Mouse (Mus musculus) CH12F3 (cell line): Measurements from ENCODE around the gene Zfp286.
"Not testable (repeated sequence)": the region's sequence is repeated elsewhere in the genome, so short reads cannot be mapped to it uniquely, and the experiment has no call there.

ENCODE experiments used
- in situ Hi-C: fragments of 300-500 bp; cut with MboI; formaldehyde crosslinking; loops from 2 replicates; pipeline ENCODE4 v1.14.3; 2020; ENCODE audit warnings: low sequenced_read_pairs

The Zfp286 gene

DNA sequence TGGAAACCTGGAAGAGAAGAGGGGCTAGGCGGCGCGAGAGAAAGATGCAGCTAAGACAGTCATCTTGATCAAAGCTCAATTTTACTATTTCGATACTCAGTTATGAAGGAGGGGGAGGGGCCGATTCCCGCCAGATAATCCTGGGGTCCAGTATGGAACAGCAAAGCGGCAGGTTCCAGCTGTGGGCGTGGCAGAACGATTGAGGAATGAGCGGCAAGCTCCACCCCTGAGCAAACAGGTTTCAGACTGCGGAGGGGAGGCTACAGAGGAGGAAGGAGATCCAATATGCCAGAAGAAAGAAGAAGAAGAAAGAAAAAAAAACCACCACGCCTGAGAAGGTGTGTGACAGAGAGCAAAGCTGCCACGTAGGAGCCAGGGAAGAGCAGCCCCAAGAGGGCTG is 14.9 kb upstream of the Zfp286 start:
- in situ Hi-C loops: no loop called here

DNA sequence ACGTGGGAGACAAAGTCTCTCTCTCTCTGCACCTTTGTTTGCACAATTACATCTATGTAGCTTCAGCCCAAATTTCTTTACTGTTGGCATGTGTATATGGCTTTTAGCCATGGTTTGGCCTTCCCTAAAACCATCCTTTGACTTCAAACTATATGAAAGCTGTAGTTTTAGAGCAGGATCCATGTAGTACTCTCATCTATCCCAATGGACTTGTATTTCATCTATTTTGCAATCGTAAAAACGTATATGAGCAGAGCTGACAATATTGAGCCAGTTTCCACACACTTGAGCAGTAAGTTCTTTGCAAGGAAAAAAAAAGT is 315 bp upstream of the Zfp286 start:
- in situ Hi-C loops: no loop called here

DNA sequence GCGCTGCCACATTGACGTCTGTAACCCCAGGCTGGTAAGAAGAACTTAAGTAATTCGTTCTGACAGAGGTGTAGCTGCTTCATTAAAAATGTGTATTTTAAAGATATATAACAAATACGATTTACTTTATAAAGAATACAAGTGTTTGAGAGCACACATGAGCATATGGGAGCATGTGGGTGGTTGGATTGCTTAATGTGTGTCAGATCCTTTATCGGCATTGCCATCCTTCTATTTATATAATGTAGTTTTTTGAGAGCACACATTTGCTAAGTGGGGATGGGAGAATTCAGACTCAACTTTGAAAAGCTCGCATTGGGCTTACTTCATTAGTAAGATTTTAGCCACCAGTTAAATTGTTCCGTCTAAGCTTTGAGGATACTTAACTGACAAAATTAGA is 12.8 kb downstream of the Zfp286 start:
- in situ Hi-C loops: no loop called here

DNA sequence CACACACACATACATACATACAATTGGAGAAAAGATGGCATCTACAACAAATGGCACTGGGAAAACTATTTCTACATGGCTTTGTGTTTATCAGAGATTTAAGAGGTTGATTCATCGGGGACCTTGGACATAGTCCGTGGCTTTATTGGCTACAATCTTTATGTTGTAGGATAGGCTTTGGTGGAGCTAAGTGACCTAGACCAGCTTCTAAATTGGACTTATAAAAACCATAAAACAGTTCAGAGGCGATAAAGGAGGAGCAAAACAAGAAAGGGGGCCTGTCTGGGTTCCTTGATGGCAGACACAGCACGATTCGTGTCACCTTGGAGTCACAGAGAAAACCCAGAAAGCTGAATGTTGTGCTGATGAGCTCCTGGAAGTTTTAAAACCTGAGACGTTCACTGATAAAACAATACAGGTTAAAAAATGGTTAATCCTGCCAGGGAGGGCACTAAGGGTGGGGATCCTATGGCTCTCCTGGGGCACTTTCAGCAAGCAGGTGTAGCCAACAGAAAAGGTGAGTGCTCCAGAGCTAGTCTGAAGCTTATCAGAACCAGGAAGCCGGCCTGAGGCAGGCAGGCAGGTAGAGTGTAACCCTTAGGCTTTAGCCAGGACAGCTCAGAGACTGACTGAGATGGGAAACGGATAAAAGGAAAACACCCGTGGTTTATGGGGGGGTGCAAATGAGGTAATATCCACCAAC is 28.4 kb downstream of the Zfp286 start:
- in situ Hi-C loops: no loop called here

DNA sequence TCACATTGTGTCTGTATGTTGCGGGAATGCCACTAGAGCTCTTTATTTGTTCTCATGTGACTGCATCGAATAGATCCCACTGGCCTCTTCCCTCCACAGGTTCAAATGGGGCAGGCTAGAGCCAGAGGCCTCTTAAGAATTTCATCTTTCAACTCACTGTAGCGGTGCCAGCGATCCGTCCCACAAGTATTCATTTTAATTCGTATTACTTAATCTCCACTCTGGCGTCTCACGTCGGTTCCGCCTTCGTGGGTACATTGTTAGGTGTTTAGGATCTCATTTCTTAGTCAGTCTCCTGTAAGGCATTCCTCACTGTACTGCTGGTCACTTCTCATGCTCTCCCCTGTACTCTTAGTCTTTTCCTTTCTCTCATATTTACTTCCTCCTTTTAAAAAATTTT is 30.8 kb downstream of the Zfp286 start:
- in situ Hi-C loops: loop anchor here (10.0 kb wide), 1 partner anchor 386 kb away; no protein-coding TSS in a partner anchor

DNA sequence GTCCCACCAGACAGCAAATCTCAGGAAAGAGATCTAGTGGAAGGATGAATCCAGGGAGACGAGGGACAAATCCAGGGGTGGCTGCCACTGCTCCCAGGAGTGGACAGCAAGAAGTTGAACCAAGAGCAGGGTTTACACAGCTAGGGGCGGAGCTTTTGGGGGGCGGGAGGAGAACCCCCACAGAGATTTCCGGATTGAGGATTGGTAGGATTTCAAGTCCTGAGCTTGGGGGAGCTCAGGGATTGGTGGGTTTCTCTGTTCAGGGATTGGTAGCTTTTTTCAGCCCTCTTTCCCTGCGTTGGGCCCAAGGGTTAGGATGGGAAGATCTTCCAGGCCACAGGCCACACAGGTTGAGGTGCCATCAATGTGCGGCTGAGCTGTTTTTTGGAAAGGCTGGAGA is 31.4 kb downstream of the Zfp286 start:
- in situ Hi-C loops: loop anchor here (10.0 kb wide), 1 partner anchor 387 kb away; no protein-coding TSS in a partner anchor

DNA sequence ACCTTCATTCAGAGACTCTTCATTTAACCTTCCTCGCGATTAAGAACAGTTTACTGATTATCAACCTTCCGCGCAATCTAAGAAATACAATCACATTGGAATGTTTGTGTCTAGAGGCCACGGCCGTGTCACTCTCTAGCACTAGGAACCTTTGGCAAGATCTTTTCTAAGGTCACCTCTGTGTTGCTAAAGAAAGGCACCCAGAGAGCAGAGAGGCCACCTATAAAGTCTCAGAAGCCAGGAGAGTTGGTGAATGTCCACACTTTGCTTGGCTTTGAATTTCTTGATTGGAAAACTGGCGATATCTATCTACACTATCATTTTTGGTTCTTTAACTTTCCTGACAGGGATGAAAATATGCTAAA is 32.1 kb downstream of the Zfp286 start:
- in situ Hi-C loops: loop anchor here (10.0 kb wide), 1 partner anchor 388 kb away; no protein-coding TSS in a partner anchor

DNA sequence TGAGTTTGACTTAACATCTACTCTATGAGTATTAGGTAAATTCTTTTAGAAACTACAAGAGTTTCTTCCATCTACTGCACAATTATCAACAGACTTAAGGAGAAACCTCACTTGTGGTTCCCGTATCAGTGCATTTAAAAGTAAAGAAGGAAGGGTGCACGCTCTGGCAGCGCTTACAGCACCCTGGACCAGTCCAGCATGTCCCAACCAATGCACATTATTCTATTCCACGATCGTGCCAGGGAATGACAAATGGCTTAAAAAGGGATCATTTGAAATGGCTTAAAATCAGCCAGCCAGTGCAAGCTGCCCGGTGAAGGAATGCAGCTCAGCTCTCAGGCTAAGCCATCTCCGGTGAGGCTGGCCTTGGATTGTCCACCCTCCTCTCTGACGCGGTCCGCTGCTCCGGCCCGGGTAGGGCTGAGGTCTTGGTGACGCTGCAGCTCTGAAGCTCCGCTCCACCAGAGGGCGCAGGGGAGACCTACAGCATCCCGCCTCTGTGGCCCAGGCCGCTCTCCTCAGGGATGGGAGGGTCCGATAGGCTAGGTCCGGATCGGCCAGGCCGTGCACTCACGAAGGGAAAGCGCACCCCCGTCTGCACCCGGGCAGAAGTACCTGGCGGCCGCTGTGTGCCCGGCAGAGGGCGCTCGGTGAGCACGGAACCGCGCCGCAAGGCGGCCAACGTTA is 32.7 kb downstream of the Zfp286 start:
- in situ Hi-C loops: loop anchor here (10.0 kb wide), 1 partner anchor 388 kb away; no protein-coding TSS in a partner anchor

DNA sequence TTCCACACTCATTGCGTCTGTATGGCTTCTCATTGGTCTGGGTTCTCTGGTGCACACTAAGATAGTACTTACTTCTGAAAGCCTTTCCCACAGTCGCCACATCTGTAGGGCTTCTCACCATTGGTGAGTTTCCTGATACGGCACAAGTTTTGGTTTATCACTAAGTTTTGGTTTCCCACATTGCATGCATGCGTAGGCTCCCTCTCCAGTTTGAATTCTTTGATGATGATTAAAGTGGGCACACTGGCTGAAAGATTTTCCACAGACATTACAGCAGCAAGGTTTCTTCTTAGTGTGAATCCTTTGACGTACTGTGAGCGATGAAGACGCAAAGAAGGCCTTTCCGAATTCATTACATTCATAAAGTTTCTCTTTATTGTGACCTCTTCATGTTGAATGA is 36.5 kb downstream of the Zfp286 start, which contains the start of gene Gm10428:
Gm10428 (plus strand) TSS at position 321 of the 400 bp plus-strand sequence.
- in situ Hi-C loops: loop anchor here (10.0 kb wide), 1 partner anchor 392 kb away; no protein-coding TSS in a partner anchor

DNA sequence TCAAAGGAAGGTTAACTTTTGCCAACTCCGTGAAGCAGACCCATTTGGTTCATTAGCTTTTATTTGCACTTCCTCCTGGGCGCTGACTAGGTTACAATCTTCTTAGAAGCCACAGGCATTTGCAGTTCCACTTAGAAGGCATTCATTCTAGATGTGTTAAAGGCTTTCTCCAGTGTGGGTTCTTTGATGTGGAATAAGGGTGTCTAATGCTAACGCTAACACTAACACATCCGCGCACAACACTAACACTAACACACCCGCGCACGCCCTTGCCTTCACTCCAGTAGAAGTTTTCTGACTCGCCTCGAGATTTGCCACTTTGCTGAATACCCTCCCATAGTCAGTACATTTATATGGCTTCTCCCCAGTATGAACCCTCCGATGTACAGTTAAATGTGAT is 37.1 kb downstream of the Zfp286 start:
- in situ Hi-C loops: loop anchor here (10.0 kb wide), 1 partner anchor 393 kb away; no protein-coding TSS in a partner anchor

DNA sequence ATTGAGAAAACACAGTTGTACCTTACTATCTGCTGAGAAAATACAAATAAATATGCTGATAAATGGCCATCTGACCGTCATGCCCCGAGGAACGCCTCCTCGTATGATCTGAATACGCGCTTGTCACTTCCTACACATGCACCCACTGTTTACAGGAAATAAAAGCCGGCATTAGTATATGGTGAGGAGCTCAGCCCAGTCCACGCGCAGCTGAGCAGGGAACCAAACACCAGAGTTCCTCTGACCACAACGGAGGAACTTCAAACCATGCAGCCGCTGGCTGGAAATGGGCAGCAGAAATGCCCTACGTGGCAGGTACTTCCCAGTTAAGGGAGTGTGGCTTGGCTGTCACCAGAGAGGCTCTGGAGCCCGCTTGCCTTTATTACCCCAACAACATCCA is 39.8 kb downstream of the Zfp286 start:
- in situ Hi-C loops: not testable (repeated sequence)

DNA sequence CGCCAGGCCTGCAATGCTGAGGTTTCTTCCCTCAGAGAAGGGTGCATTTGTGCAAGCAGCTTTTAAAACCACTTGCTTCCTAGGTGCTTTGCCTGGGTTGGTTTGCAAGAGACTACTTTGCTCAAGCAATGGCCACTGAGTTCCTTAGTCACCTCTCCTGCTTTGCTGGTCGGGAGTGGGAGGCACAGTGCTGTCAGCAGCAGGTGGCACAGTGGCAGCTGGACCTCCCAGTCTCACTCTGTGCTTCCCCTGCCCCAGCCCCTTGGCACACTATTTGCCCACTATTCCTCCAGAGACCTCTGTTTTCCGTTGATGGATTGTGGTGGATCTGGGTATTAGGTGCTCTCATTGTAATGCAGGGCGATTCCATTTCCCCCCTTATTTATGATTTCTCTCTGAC is 41.2 kb downstream of the Zfp286 start:
- in situ Hi-C loops: no loop called here

DNA sequence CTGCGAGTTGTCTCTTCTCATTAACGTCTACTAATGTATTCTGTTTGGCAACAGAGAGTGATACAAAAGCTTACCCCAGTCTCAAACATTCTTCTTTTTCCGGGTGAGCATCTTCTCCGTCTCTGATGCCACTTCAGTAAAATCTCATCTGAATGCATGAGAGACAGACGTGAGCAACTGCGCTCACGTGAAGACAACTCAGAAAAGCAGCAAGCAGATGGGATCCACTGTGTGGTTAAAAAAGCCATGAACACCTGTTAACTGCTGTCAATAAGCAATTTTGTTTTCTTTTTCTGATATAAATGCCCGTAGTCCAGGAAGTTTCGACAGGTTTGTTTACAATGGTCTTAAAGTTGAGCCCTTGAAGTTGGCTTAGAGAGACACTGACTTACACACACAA is 42.0 kb downstream of the Zfp286 start:
- in situ Hi-C loops: no loop called here

DNA sequence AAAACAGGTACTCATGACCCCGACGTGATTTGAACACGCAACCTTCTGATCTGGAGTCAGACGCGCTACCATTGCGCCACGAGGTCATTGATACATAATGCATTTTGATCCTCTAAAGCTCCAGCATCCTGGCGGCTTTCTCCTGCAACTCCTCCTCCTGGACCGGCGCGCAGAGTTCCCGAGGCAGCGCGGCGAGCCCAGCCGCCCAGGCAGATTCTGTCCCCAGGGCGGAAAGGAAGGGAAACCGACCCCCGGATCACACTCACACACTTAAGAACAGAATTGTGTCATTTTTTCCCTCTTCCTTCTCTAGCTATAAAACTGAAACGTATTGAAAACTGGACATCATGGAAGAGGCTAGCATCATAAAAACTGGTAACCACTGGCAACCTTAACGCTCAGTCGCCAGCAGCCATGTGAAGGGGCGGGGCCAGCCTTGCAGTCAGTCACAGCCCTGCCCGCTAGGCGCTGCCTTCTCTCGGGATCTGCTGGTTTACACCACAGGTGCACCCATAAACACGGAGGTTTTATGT is 43.2 kb downstream of the Zfp286 start:
- in situ Hi-C loops: no loop called here

DNA sequence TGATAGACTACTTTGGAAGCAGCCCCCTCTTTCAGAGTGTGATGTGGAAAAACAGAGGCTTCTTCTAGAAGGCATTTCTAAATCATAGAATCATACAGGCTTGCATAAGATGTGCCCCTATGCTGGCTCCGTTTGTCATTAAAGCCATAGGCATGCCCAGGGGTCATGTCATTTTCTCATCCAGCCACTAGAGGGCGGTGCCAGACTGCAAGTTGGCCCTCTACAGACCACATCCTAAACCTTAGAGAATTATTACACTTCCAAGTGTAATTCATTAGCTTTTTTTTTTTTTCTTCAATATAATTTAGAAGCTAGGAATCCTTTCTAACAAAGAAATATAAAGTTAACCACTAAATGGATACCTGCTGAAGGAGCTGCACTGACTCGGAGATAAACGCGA is 45.2 kb downstream of the Zfp286 start:
- in situ Hi-C loops: no loop called here

DNA sequence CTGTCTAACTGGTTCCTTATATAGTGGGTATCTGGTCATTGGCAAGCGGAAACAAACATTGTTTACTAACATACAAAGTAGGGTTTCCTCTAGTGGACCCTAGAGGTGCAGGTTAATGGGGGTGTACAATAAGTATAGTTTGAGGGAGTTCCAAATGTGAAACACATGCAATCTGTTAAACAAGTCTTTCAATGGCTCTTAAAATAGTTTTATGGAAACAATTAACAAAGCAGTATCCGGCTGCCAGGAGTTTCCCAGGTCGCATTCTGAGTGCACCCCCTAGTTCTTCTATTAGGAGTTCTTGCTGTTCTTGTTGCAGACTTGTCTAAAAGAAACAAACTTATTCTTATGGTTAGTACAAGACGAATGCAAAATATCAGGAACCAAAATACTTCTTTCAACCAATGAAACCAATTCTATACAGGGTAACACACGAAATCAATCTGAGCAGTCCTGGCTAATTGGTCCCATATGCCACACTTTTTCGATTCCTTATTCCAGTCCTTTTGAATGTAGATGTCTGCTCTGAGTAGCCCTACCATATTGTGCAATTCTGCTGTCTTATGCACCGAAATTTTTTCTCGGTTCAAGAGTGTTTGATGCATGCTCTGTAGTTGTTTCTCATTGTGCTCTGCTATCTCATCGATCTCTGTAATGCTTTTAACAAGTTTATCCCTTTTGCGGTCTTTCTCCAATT is 46.9 kb downstream of the Zfp286 start:
- in situ Hi-C loops: no loop called here

DNA sequence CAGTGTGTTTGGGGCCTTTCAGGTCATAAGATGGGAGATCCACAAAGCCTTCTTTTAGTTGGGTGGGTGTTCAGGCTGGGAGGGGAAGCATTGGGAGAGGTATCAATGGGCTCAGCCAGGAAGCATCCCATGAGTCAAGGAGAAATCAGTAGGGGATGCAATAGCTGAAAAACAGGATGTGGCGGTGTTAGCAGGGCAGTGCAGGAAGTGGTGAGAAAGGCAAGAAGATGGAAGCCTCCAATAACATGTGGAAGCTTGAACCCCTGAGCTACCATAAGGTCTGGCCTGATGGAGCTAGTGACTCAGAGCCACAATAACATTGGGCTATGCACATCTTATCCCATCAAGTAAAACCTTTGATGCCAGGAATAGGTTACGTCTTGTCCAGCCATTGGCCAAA is 48.1 kb downstream of the Zfp286 start:
- in situ Hi-C loops: no loop called here

DNA sequence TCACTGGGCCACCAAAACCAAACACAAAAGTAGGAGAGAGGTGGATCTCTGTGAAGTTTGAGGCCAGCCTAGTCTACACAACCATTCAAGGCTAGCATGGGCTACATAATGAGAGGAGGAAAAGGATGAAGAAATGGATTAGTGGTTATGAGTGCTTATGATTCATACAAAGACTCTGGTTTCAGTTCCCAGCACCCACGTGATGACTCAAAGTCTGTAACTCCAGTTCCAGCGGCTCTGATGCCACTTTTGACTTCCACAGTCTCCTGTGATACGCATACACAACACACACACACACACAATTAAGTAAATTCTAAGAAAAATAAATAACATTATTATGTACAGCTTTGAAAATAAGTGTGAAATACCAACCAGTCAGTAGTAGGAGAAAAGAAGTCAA is 56.6 kb downstream of the Zfp286 start:
- in situ Hi-C loops: no loop called here

DNA sequence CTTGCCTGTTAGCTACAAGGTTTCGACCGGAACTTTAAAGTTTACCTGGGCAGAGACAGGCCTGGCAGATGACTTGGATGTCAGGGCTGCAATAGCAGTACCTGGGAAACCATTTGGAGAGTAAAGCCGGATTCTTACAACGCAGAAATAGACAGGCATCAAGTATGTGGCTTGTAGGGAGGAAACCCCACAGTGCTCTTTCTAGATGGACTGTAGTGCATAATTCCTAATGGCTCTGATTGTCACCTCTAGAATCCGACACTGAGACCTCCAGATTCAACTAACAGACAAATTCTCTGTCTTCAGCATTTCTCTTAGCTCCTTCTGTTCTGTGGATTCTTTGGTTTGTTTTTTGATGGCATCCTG is 57.3 kb downstream of the Zfp286 start:
- in situ Hi-C loops: no loop called here

DNA sequence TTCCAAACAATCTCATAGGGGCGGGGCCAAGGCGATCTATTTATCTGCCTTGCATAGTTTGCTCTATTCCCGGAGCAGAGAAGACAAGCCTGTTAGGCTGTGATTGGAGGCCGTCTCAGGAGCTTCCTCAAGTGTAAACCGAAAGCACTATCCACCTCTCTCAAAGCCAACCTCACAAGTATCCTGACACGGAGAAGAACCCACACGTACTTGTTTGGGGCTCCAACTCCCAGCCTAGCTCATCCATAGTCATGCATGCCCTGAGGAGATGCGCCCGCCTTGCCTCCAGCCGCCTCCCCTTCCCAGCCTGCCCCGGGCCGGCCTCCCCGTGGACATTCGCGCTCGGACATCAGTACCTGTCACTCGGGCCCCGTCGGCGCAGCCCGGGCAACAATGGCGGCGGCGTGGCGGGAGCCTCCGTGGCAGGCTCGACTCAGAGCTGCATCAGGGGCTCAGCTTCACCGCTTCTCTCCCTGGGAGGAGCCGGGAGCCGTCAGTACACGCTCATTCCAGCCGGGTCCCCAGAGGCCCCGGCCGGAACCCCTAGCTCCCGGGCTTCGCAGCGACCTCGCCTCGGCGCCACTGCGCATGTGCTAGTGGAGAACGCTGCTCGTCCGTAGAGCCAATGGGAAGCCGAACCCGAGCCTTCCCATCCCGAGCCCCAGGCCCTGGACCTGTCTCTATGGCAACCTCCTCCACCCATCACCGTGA is 57.8 kb downstream of the Zfp286 start, which contains the start of gene Zfp287:
Zfp287 (minus strand) TSS at position 595 of the 711 bp plus-strand sequence.
- in situ Hi-C loops: no loop called here

DNA sequence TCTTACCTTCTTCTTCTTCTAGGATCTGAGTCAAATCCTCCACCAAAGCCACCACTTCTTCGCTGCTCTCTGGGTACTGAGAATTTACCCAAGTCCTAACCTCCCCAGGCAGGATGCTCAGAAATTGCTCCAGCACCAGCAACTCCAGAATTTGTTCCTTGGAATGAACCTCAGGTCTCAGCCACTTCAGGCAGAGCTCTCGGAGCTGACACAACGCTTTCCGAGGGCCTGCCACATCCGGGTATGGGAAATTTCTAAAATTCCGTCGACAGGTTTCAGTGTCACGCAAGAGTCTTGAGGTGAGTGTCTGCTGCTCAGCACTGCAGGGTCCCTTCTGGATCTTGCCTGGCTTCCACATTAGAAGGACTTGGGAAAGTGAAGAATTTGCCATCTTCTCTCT is 61.0 kb downstream of the Zfp286 start:
- in situ Hi-C loops: no loop called here
